Mouse (Mus musculus) spleen, adult 2 months (tissue): ENCODE measurements around the gene Idi2. TPM values are rescaled to one million over a fixed set of nuclear protein-coding genes. Genes with fewer than 3 reads are reported as not detected.
"Not testable (repeated sequence)": the region's sequence is repeated elsewhere in the genome, so short reads cannot be mapped to it uniquely, and the experiment has no call there.

Experiments
- DNase-seq, 2 experiments: peaks; one replicate each; pipeline versions ENCODE4 v3.0.0 to v3.0.0-alpha.2; 2012 to 2021; ENCODE audit warnings: low spot score in 2 of 2, low read depth in 1 of 2
- H3K27ac ChIP-seq: fragments of 200-500 bp; 2 replicates; pipeline ENCODE4 v1.5.1; 2012; ENCODE audit warnings: low read length, inconsistent platforms; ENCODE audit not compliant: insufficient read depth
- H3K27me3 ChIP-seq: fragments of 200-500 bp; 2 replicates; pipeline ENCODE4 v1.6.1; 2012; ENCODE audit warnings: mild to moderate bottlenecking, moderate library complexity, low read length, inconsistent platforms; ENCODE audit not compliant: control insufficient read depth, insufficient read depth
- H3K36me3 ChIP-seq: fragments of 200-500 bp; 2 replicates; pipeline ENCODE4 v1.6.1; 2012; ENCODE audit warnings: mild to moderate bottlenecking, low read length, inconsistent platforms; ENCODE audit not compliant: control insufficient read depth, insufficient read depth
- H3K4me1 ChIP-seq: fragments of 200-500 bp; 2 replicates; pipeline ENCODE4 v1.6.1; 2011; ENCODE audit warnings: inconsistent platforms; ENCODE audit not compliant: control insufficient read depth, insufficient read depth, insufficient read length
- H3K4me3 ChIP-seq: fragments of 200-500 bp; 2 replicates; pipeline ENCODE4 v1.5.1; 2011; ENCODE audit warnings: mild to moderate bottlenecking, inconsistent platforms; ENCODE audit not compliant: insufficient read depth, insufficient read length; ENCODE audit errors: extremely low read depth
- CTCF ChIP-seq: fragments of 200-500 bp; IDR thresholded peaks from 2 replicates; pipeline ENCODE4 v1.5.1; 2011; ENCODE audit warnings: mild to moderate bottlenecking, inconsistent platforms; ENCODE audit not compliant: insufficient read depth, insufficient read length, insufficient replicate concordance; ENCODE audit errors: extremely low read depth
- POLR2A ChIP-seq: fragments of 200-500 bp; IDR thresholded peaks from 2 replicates; pipeline ENCODE4 v1.6.1; 2011; ENCODE audit warnings: low read depth, low read length, inconsistent platforms
- WGBS: fragments of 180-500 bp; shearing (Covaris S2); methylation state at CpG from one replicate; pipeline ENCODE4 v1.1.7; 2018; 5-methylcytosine and 5-hydroxymethylcytosine counted together
- polyA plus RNA-seq: library from polyadenylated mRNA; depleted of rRNA; stranded (reverse); fragments of >200 nt; gene quantifications from 2 replicates; pipeline ENCODE4 v1.2.3, GENCODE M21; 2012; rRNA removed

Gene Idi2
- not detected in 2 replicates for polyA plus RNA-seq

DNA sequence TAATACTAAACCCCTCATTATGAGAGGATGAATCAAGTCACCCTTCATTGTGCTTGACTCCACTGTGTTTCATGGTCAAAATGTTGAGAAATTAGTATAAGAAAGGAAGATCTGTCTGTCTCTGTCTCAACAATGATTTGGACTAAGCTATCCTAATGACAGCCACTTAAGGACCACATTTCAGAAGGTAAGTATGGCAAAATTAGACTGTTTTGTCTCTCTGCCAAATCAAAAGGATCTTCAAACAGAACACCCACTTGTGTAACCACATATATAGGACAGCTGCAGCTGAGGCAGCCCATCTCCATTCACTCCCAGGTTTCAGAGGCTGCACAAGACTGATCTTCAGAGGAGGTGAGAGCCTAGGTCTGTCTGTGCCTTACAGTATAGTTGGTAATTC, at the start of gene Idi2:
Gene Idi2, plus strand, starts transcription at position 301 of the 400 bp plus-strand sequence.
- H3K4me3 ChIP-seq, H3K27ac ChIP-seq, H3K27me3 ChIP-seq, H3K4me1 ChIP-seq, H3K36me3 ChIP-seq, DNase-seq: not testable (repeated sequence)

DNA sequence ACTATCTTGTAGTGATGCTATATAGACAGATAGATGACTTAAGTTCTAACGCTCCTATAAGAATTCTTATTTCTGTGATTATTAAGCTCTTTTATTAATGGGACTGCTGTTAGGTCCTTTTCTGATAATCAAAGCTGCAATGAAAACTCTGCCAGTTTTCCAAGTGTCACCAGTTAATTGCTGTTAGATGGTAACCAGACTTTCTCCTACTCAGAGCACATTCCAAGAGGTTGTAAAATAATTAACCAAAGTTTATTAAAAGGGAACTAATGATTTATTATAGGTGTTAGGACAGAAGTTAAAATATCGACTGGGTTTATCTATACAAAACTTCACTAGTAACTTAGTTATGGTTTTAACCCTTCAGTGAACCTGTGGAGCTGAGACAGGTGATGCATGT, 46.7 kb upstream of the Idi2 start:
- not testable (repeated sequence) for H3K27ac ChIP-seq, H3K27me3 ChIP-seq, H3K36me3 ChIP-seq, DNase-seq, H3K4me1 ChIP-seq, H3K4me3 ChIP-seq
- WGBS = 89% methylated on average over 2 of the region's 2 CpGs

DNA sequence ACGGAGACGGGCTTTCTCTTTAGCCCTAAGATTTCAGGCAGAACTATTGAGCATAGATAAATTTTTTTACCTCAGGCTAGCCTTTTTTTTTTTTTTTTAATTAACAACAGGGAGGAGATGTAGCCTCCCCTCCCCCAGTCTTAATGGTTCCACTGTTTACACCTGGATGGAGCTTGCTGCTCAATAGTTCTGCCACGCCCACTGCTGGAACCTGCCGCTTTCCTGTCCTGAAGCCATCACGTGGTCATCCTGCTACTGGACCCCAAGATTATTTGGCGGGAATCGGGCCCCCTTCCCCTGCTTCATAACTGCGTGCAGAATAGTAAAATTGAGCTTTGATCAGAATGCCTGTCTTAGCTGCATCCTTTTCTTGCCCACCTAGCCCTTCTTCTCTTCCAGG, 38.8 kb upstream of the Idi2 start:
- H3K4me3 ChIP-seq, H3K36me3 ChIP-seq, H3K27ac ChIP-seq, DNase-seq, H3K4me1 ChIP-seq, H3K27me3 ChIP-seq: not testable (repeated sequence)
- WGBS = 88% methylated on average over 8 of the region's 8 CpGs

DNA sequence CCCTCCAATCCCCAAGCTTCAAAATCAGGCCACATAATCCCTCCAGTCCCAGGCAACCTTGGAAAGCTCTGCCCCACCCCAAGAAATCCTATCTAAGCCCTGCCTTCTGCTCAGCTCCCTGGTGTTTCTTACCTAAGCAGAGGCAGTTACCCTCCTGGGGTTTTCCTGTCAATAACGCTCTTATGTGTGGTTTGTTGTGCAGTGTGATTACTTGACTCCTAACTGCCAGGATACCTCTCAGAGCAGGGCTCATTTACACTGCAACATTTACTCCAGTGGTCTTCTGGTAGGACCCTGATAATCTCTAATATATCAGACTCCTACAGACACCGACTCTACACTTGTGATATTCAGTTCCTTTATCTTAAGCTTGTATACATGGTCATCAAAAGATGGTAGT, 19.2 kb upstream of the Idi2 start:
- WGBS = 40% methylated on average over 2 of the region's 2 CpGs
- no peak for DNase-seq
- H3K36me3 ChIP-seq = no peaks in the 10 kb centered on the region
- no peak overlapping the region for H3K27ac ChIP-seq
- TF ChIP-seq POLR2A (no peak), CTCF (no peak)
- H3K4me1 ChIP-seq = no peaks in the 10 kb centered on the region
- H3K27me3 ChIP-seq = no peaks in the 10 kb centered on the region
- H3K4me3 ChIP-seq = no peak overlapping the region

DNA sequence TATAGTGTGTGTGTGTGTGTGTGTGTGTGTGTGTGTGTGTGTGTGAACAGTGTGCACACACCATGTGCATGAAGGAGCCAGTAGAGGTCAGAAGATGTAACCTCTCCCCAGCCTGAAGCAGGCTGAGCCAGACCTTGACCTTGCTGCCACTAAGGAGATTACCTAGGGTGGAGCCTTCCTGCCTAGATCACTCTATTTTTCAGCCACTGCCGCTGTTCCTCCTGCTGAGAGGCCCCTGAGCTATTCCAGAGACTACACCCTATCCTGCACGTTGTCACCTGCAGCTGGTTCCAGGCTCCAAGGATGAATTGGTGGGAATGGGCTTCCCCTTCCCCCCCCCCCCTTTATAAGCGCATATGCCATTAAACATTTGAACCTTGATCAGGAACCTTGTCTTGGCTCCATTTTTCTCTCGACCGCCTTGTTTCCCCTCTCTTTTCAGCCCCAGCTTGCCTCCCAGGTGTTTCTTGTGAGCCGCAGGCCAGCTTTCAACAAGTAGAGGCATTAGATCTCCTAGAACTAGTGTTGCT, 15.0 kb upstream of the Idi2 start:
- H3K36me3 ChIP-seq, H3K27ac ChIP-seq, DNase-seq, H3K4me1 ChIP-seq, H3K27me3 ChIP-seq, H3K4me3 ChIP-seq: not testable (repeated sequence)
- 86% methylated on average over 6 of the region's 6 CpGs for WGBS

DNA sequence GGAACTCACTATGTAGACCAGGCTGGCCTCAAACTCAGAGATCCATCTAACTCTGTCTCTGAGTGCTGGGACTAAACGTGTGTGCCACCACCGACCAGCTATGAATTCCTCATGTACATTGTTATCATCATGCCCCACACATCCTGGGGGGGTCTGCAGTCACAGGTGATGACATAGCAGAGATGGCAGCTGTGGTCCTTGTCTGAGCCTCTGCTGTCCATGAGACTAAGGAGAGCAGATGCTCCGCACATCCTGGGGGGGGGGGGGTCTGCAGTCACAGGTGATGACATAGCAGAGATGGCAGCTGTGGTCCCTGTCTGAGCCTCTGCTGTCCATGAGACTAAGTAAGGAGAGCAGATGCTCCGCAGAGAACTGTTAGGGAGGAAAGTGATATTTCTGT, 11.6 kb upstream of the Idi2 start:
- WGBS = 77% methylated on average over 4 of the region's 4 CpGs
- H3K36me3 ChIP-seq, H3K27me3 ChIP-seq, H3K4me1 ChIP-seq, DNase-seq, H3K27ac ChIP-seq, H3K4me3 ChIP-seq: not testable (repeated sequence)

DNA sequence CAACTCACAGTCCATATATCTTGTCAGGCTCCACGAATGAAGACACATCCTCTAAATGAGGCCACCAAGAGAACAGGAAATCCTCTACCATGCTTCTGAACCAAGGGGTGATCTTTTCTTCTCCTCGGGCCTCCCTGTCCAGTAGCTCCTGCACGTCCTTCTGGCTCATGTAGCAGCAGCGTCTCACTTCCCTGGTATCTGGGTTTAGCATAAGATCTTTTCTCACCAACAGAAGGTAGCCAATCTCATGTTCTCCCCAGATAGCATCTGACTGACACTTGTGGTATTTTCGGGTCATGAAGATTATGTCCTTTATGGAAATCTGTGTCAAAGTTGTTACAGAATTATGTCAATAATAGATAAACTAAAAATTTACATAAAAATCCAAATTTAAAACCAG, 11.0 kb upstream of the Idi2 start:
- not testable (repeated sequence) for H3K4me1 ChIP-seq, H3K27me3 ChIP-seq, H3K4me3 ChIP-seq, H3K27ac ChIP-seq, H3K36me3 ChIP-seq, DNase-seq
- 8% methylated on average over 1 of the region's 5 CpGs for WGBS

DNA sequence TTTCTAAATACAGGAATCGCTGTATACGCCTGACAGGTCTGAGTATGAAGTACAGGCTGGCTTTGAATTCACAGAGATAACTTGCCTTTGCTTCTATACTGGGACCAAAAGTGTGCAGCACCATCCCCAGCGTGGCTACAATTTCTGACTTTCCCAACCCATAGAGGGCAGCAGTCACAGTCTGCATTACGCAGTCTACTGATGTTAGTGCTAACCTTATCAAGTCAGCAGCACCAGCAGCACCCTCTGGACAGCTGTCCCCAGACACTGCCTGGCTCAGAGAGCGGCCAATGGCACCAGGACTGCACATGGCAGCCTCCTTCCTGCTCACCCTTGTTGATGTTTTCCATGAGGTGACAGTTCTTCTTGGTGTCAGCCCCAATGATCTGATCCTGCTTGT, 8.8 kb upstream of the Idi2 start:
- WGBS = no CpG with 5 or more reads among the region's 5 CpGs

DNA sequence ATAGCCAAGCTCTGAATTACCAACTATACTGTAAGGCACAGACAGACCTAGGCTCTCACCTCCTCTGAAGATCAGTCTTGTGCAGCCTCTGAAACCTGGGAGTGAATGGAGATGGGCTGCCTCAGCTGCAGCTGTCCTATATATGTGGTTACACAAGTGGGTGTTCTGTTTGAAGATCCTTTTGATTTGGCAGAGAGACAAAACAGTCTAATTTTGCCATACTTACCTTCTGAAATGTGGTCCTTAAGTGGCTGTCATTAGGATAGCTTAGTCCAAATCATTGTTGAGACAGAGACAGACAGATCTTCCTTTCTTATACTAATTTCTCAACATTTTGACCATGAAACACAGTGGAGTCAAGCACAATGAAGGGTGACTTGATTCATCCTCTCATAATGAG, 4.5 kb upstream of the Idi2 start, which contains the start of gene Gm9745:
Gene Gm9745, minus strand, starts transcription at position 101 of the 400 bp plus-strand sequence.
- H3K4me3 ChIP-seq, H3K36me3 ChIP-seq, H3K27me3 ChIP-seq, DNase-seq, H3K27ac ChIP-seq, H3K4me1 ChIP-seq: not testable (repeated sequence)

More for the DNA sequence above, 8.8 kb upstream of the Idi2 start:
- not testable (repeated sequence) for H3K36me3 ChIP-seq, H3K27me3 ChIP-seq, H3K4me3 ChIP-seq, H3K4me1 ChIP-seq, DNase-seq, H3K27ac ChIP-seq

DNA sequence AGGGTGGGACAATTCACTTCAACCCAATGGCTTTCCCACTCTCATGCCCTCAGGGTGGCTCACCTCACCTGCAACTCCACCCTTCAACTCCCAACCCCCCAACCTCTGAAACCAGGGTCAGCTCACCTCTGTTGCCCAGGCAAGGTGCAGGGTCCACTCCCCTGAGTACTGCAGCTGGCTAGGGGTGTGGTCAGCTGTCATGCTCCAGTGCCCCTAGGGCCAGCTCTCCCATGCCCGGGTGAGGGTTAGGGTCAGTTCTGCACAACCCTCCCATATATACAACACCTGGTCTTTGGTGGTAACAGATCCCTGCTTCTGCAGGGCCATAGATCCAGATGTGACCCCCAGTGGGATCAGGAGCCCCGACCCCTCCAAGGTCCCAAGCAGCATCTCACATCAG, 2.5 kb downstream of the Idi2 start:
- not testable (repeated sequence) for H3K27ac ChIP-seq, H3K4me1 ChIP-seq
- 81% methylated on average over 2 of the region's 2 CpGs for WGBS

DNA sequence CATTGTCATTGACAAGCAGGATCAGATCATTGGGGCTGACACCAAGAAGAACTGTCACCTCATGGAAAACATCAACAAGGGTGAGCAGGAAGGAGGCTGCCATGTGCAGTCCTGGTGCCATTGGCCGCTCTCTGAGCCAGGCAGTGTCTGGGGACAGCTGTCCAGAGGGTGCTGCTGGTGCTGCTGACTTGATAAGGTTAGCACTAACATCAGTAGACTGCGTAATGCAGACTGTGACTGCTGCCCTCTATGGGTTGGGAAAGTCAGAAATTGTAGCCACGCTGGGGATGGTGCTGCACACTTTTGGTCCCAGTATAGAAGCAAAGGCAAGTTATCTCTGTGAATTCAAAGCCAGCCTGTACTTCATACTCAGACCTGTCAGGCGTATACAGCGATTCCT, 4.2 kb downstream of the Idi2 start:
- H3K27ac ChIP-seq, DNase-seq, H3K27me3 ChIP-seq, H3K4me1 ChIP-seq, H3K4me3 ChIP-seq, H3K36me3 ChIP-seq: not testable (repeated sequence)
- WGBS = no CpG with 5 or more reads among the region's 5 CpGs

More for the DNA sequence above, 2.5 kb downstream of the Idi2 start:
- not testable (repeated sequence) for H3K36me3 ChIP-seq, H3K4me3 ChIP-seq, DNase-seq, H3K27me3 ChIP-seq
